Mouse (Mus musculus) megakaryocyte progenitor cell, adult 5-6 weeks (primary cell): ENCODE measurements around the gene Mfsd12. TPM values are rescaled to one million over a fixed set of nuclear protein-coding genes. Genes with fewer than 3 reads are reported as not detected.
A peak's percentile ranks its signal among the peaks of the same experiment; 100 is the strongest.

Experiments used
- ATAC-seq: replicated peaks from 2 replicates; pipeline ENCODE4 v1.8.0; 2016; ENCODE audit warnings: mild to moderate bottlenecking, moderate TSS enrichment, inconsistent platforms; ENCODE audit not compliant: poor library complexity
- total RNA-seq, 2 experiments: library from RNA; stranded (forward) in 1 of 2; stranded (reverse) in 1 of 2; fragments of 157-497, 149-512 nt in 1 of 2; fragments of 200-1000 nt in 1 of 2; gene quantifications; 2 replicates each; pipeline versions ENCODE4 v1.2.3 to v1.2.4; 2015 to 2017

The Mfsd12 gene
- 6.7 and 7.0 TPM in 2 replicates for total RNA-seq (2015)
- 12.1 and 12.6 TPM in 2 replicates for total RNA-seq (2017)

DNA sequence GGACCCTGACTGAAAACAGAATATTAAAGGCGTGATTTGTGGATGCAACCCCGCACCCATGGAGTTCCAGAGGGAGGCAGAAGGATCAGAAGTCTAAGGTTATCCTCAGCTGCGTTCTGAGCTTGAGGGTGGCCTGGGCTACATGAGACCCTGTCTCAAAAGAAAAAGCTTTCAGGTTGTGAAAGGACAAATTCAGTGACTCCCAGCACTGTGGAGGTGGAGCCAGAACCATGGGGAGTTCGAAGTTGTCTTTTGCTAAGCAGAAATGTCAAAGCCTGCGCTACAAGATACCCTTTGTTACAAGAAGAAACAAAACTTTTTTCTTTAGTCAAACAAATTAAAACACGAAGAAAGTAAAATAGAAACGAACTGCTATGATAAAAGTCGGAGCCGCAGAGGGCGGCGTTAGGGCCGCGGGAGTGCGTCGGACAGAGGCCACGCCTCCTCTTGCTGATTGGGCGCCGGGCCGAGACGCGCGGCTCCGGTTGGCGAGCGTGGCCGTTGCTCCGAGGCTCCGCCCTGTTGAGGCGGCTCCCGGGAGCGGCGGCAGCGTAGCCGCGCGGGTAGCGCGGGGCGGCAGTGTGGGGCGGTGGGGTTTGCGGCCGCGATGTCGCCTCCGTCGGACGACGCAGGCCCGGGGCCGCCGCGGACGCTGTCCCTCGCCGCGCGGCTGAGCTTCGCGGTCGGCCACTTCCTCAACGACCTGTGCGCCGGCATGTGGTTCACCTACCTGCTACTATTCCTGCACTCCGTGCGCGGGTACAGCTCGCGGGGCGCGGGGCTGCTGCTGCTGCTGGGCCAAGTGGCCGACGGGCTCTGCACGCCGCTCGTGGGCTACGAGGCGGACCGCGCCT, at the start of gene Mfsd12:
TSS of gene Mfsd12 (plus strand) at position 501 of the 854 bp plus-strand sequence.
- peak; percentile 77 for ATAC-seq

DNA sequence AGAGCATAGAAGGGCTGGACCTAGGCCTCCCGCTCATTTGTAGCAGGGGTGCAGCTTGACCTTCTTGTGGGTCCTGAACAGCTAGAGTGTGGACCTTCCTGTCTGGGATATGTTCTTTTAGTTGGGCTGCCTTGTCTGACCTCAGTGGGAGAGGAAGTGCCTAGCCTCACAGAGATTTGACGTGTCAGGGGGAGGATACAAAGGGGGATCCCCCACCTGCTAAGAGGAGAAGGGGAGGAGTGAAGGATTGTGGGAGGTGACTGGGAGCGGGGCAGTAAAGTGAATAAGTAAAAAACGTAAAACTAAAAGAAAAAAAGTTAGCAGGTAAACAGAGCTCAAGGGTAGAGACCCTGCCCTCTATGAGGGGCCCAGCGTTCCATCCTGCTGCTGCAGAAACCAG, 47.7 kb upstream of the Mfsd12 start:
- ATAC-seq: no peak

DNA sequence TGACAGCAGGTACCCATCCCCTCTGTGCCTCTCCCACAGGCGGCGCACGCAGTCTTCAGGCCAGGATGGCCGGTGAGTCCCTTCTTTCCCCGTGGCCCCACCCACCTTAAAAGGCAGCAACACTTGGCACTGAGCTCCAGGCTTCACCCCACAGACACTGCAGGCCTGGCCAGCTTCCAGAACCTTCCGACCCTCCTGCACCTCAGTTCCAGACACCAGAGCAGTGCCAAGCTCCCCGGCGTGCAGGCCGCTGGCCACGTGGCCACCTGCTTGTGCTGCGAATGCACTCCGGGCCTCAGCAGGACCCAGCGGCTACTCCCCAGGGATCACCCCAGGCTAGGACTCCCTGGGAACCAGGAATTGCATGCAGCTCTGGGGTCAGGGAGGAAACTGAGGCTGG, 43.7 kb upstream of the Mfsd12 start:
- ATAC-seq: no peak

DNA sequence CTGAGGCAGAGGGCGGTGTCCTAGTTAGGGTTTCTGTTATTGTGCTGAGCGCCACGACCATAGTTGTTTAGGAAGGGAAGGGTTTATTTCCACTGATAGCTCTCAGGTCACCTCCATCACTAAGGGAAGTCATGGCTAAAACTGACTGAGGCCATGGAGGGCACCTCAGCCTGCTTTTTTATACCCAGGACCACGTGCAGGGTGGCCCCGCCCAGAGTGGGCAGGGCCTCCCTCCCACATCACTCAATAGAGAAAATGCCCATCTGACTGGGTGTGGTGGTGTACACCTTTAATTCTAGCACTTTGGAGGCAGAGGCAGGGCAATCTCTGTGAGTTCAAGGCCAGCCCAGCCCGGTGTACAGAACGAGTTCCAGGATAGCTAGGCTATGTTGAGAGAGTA, 43.1 kb upstream of the Mfsd12 start:
- ATAC-seq: no peak

DNA sequence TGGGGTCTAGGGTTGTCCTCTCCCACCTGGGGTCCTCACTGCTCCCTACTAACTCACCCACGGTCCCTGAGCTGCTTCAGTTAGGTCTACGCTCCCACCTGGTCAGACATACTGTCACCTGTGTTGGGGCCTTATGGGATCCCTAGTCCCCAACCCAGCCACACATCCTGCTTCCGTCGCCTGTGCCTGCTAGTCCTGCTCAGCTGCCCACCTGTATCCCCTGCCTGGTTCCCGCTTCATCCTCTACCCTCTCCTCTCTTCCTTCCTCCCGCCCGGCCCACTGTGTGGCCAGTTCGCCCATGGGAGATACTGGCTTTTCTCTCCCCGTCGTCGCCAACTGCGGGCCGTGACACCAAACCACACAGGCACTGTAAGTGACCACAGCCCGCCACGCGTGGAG, 41.7 kb upstream of the Mfsd12 start:
- no peak for ATAC-seq

DNA sequence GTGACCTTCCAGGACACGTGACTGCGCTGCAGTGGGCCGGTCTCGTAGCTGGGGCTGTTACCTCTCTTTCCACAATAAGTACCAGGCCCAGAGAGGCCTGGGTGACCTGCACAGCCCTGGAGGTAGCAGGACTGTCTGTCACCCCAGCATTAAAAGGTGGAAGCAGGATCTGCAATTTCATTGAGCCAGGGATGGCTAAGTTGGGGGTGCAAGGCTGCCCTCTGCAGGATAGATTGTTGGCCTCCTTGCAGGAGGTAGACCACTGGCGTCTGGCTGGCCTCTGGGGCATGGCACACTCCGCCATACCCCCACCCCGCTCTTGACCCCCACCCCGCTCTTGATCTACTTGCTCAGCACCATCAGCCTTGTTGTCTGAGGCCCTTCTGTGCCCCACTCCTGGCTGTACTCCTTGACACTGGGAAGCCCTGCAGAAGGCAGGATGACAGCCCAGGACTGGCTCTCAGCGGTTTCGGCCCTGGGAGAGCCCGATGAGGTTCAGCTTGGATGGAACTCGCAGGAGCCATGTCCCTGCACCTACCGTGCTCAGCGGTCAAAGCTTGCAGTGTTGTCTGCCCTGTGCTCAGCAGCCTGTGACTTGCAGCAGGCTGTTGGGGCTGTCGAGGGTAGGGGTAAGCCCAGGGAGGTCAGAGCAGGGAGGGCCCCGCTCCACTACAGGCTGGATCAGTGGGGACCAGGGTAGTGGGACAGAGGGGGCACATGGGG, 40.8 kb upstream of the Mfsd12 start:
- no peak for ATAC-seq

DNA sequence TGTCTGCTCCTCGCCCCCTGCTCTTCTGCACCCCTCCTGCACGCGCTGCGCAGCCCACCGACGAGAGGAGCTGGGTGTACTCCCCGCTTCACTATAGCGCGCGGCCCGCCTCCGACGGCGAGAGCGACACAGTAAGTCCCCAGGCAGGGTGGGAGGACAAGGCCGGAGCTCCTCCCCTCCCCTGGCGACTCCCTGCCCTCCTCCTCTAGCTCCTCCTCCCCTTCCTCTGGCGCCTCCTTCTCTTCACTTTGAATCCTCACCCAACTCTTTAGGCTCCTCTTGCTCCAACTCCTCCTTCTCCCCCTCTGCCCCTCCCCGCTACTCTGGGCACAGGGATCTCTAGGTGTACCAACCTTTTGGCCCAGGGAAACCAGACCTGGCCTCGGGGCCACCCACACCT, 40.0 kb upstream of the Mfsd12 start:
- peak; percentile 16 for ATAC-seq

DNA sequence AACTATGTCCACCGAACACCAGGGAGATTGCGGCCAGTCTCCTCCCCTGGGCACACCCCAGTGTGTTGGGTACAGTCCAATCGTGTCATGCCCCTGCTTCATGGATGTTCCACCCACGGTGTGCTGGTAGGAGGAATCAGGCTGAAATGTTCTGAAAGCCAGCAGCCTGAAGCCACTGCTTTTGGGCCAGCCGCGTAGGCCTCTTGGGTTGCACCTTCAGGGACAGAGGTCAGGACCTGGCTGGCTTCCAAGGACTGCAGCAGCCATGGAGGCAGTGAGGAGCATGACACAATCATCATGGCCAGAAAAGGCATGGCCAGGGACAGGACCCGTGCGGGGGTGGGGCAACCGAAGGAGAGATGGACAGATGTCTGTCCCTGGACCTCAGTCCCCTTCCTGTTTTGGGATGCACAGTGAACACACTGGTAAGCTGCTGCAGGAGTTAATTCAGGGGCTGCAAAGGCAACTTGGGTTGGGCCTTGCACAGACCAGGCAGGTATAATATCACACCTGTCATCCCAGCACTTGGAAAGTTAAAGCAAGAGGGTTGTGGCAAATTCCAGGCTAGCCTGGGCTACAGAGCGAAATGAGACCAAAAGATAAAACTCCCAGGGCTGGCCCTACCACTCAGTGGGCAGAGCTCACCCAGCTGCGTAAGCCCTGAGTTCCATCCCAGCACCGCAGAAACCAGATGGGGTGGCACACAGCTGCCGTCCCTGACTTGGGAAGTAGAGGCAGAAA, 38.5 kb upstream of the Mfsd12 start:
- no peak for ATAC-seq

DNA sequence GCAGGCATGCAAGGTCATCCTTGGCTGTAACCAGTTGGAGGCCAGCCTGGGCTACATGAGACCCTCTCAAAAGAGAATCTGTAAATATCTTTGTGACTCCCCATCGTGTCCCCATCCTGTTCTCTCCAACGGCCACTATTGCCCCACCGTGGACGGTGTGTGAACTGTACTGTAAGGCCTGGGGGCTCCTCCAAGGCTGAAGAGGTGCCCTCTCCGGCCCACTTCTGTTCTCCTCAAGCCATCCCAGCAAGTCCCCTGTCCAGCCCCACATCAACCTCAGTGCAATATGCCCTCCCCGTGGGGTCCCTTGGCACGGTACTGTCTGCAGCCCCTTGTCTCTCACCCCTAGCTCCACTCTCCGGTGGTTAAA, 38.0 kb upstream of the Mfsd12 start:
- ATAC-seq: no peak

DNA sequence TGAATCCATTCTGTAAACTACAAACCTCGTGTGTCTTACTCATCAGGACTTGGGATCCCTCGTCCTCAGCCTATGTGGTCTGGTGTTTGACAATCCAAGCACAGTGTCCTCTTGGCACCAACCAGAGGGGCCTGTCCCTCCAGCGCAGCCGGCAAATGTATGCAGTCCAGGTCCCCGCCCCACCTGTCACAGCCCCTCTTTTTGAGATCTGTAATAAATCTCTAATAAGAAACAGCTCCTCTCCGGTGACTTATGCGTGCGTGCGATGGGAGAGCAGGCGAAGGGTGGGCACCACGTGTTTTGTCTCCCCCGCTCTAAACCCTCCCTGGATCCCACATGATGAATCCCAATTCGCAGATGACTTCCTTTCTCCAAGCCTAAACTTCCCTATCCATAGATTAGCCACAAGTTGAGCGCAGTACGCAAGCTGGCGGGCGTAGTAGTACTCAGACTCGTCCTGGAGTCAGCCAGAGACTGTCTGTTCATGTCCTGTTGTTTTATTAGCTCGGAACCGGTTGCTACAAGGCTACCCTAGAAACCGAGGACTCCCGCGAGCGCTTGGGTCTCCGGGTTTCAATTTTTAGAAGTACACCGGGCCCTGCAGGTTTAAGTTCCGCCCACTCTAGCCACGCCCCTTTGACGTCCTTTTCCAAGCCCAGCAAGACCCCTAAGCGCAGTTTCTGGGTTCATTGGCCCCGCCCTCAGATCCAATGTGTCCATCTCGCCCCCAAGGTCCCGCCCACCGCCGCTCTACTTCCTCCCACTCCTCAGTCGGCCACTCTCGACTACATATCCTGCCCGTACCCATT, 37.3 kb upstream of the Mfsd12 start:
- peak; percentile 69 for ATAC-seq

DNA sequence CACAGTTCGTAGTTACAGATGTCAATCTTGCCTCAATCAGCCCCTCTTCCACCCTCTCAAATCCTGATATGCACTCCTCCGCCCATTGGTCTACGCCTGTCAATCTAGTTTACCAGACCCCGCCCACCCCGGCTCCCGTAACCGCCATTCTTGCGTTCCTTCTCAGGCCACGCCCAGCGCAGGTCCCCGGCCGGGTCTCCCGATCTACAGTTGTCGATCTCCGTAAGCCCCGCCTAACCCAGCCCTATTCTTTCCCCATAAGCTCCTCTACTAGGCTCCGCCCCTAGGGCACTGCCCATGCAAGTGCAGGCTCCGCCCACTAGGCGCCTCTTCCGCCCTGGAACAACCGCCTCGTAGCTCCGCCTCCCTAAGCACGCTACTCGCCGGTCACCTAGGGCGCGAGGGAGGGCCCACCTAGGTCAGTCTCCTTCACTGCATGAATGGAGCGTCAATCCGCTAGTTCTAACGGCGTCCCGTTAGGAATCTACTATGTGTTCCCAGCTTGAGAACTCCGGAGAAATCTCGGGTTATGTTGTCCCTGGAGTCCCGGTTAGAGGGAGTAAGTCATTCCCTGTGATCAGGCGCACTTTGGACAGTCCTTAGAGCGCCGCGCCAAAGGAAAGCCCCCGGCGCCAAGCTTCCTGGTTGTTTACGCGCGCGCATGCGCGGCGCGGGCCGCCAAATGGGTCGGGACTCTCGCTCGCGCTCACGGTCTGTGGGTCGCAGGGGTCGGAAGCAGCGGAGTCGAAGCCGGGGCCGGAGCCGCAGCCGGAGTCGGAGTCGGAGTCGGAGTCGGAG, 36.5 kb upstream of the Mfsd12 start, which contains the start of gene Cactin:
TSS of gene Cactin (plus strand) at position 554 of the 798 bp plus-strand sequence.
- ATAC-seq: peak; percentile 69

DNA sequence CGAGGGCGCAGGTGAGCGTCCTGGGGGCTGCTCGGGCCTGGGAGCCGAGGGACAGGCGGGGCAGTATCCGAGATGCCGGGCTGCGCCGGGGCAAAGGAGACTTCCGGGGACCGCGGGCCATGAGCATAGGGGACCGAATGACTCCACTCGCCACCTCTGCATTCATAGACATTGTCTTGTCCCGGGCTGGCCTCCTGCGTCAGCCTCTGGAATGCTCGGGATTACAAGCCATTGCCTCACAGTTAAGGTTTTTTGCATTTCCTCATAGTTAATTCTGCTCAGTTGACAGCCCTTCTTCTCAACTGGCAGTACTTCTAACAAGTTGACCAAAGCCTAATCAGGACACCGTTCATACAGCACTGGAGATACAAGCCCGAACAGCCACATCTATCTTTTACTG, 35.9 kb upstream of the Mfsd12 start:
- no peak for ATAC-seq

DNA sequence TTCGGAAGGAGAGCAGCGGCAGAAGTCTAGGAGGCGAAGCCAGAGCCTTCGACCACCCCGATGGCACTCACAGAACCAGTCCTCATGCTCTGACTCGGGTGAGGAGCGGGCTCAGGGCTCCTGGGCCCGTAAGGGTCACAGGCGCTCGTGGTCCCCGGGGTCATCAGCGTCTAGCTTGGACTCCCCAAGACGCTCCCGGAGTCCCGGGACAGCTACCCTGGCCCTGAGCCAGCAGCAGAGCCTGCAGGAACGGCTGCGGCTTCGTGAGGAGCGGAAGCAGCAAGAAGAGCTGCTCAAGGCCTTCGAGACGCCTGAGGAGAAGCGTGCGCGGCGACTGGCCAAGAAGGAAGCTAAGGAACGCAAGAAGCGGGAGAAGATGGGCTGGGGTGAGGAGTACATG, 34.8 kb upstream of the Mfsd12 start:
- ATAC-seq: no peak

DNA sequence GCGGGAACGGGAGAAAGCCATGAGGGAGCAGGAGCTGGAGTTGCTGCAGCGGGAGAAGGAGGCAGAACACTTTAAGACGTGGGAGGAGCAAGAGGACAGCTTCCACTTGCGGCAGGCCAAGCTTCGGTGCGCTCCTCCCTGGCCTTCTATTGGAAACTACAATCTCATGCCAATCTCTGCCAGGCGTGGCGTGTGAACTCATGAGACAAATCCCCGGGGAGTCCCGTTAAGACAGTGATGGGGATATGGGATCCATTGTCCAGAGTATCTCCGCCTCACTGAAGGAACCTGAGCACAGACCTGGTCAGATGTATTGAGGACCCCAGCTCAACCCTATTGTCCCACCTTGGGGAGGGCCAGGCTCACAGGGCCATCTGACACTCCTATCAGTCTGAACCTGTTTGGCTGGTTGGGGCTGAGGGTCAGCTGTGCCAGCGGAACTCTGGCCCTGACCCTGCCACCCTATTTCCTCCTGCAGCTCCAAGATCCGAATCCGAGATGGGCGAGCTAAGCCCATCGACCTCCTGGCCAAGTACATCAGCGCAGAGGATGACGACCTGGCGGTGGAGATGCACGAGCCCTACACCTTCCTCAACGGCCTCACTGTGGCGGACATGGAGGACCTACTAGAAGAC, 34.0 kb upstream of the Mfsd12 start:
- ATAC-seq: no peak

DNA sequence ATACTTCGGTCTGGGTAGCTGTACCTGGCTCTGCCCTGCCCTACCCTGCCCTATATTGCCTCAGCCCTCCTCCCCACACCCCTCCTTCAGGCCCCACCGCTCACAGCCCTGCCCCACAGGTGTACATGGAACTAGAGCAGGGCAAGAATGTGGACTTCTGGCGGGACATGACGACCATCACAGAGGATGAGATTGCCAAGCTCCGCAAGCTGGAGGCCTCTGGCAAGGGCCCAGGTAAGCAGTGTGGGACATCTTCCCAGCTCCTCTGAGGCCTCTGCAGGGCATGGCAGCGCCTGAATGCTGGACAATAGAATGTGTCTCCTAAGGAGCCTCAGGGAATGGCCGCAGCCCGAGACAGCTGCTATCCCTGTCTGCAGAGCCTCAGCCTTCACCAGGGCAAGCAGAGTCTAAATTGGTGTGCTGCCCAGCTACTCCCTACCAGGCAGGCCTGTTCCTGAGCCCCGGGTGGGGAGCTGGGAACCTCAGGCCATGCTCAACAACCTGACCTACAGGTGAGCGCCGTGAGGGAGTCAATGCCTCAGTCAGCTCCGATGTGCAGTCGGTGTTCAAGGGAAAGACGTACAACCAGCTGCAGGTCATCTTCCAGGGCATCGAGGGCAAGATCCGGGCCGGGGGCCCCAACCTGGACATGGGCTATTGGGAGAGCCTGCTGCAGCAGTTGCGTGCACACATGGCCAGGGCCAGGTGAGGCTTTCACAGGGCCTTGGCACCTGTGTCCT, 33.3 kb upstream of the Mfsd12 start:
- ATAC-seq: no peak

DNA sequence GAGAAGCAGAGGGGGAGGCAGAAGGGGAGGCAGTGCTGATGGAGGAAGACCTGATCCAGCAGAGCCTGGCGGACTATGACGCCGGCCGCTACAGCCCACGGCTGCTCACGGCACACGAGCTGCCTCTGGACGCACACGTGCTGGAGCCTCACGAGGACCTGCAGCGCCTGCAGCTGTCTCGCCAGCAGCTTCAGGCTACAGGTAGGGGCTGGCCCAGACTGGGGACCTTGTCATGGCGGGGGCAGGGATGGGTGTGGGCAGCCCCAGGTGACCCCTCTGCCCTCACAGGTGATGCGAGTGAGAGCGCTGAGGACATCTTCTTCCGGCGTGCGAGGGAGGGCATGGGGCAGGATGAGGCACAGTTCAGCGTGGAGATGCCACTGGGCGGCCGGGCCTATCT, 32.1 kb upstream of the Mfsd12 start:
- no peak for ATAC-seq

DNA sequence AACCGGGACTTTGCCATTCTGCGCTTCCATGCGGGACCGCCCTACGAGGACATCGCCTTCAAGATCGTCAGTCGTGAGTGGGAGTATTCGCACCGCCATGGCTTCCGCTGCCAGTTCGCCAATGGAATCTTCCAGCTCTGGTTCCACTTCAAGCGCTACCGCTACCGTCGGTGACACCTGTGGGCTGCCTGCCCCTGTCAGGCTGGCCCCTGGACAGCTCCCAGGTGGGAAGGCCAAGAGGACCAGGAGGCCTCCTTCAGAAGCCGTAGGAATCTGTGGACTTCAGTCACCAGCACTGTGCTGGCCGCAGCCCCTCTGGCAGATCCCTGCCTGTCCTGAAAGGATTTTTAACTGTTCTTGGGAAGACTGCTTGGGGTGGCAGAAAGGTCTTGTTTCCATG, 31.5 kb upstream of the Mfsd12 start:
- no peak for ATAC-seq

DNA sequence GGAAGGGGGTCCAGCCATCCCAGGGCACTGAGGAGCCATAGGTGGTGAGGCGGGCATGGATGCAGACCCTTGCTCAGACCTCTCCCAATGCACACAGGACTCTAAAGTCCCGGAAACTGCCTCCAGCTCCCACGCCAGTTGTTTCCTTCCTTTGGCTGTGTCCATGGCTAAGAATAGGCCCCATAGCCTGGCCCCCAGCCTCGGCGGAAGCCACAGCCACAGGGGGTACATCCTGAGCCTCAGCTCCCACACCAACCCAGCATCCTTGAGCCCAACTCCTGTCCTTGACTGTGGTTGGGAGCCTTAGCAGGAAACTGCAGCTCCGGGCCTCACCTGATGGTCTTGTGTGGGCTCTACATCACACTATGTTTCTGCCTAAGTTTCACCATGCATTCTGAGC, 30.4 kb upstream of the Mfsd12 start:
- peak; percentile 30 for ATAC-seq

DNA sequence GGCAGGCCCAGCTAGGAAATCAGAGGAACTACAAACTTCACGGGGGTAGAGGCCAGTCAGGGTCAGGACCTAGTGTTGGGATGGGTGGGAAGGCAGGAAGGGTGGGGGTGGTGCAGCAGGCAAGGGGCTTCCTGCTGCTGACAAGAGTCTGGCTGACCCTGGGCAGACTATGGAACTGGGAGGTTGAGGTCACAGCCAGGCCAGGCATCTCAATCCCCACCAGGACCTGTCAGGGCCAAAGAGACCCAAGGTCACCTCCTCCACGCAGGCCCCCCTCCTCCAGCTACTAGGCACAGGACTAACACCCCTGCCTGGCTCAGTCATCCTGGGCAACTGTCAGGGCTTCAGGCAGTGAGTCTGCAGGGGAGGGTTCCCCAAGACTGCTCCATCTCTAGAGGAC, 29.3 kb upstream of the Mfsd12 start:
- no peak for ATAC-seq
